Comparison of ENCODE assay signal across 35 mouse cellular contexts in genomic region chr3:116542070-116542469, GRCm38 (mm10). TPM values are rescaled to one million over a fixed set of nuclear protein-coding genes. Genes with fewer than 3 reads are reported as not detected.
DNase-seq lines count a peak whose midpoint lies in the region; ATAC-seq and TF ChIP-seq lines count a peak whose summit lies in the region.
"Had no signal": no experiment of that assay in that cellular context is flagged by ENCODE, and none has a peak within 500 bp of the region (broad histone marks: within the 10 kb centered on the region; RNA-seq: fewer than 3 reads in every experiment).

No protein-coding gene starts in this region.

- H3K27me3 ChIP-seq in heart, embryonic 11.5 days (ENCODE audit: control insufficient read depth, insufficient read depth, low read length) = 0 out of 2 replicates have a peak, but pooled peaks cover 5% of the 10 kb centered on the region
- H3K27me3 ChIP-seq in liver, embryonic 13.5 days = no peaks in the 10 kb centered on the region
- H3K27me3 ChIP-seq in liver, postnatal 0 days (ENCODE audit: insufficient read depth, low read length) = no peaks in the 10 kb centered on the region
- H3K27me3 ChIP-seq: embryonic facial prominence, embryonic 12.5 days; forebrain, embryonic 15.5 days; kidney, embryonic 15.5 days; limb, embryonic 12.5 days; neural tube, embryonic 13.5 days; Patski had no signal

- no peak for DNase-seq in heart, adult 11 months
- DNase-seq in liver, embryonic 13.5 days = no peak
- DNase-seq in liver, postnatal 0 days = no peak
- no peak for DNase-seq in cerebellum, adult 11-12 months
- DNase-seq in natural killer cell, adult 2 months (ENCODE audit: low spot score in 2 of 2) = no peak
- DNase-seq: adrenal gland, postnatal 25 days; cerebellum, adult 8-10 months; cerebellum, postnatal 25 days; embryo, embryonic 11 days; gastrocnemius, postnatal 10 days; heart, postnatal 10 days; kidney, adult 18-20 months; kidney, postnatal 25 days; lung, adult 2 months; lung, postnatal 10 days; right cerebral cortex, postnatal 14 days; thymus, postnatal 4 days had no signal

- H3K27ac ChIP-seq in heart, embryonic 11.5 days (ENCODE audit: low read depth, low read length) = peak overlapping the region; percentile 29
- peak overlapping the region; percentile 34; the same call in 1 of the 2 replicates for H3K27ac ChIP-seq in liver, embryonic 13.5 days
- H3K27ac ChIP-seq in liver, postnatal 0 days (ENCODE audit: low read depth) = no peak overlapping the region
- H3K27ac ChIP-seq: embryonic facial prominence, embryonic 12.5 days; forebrain, embryonic 10.5 days; forebrain, embryonic 15.5 days; kidney, embryonic 15.5 days; left cerebral cortex, adult 2 months; limb, embryonic 12.5 days; macrophage; neural tube, embryonic 13.5 days had no signal

- no peaks in the 10 kb centered on the region for H3K9me3 ChIP-seq in heart, embryonic 11.5 days (replicated peaks; ENCODE audit: control insufficient read depth, low read length)
- H3K9me3 ChIP-seq in liver, embryonic 13.5 days (replicated peaks) = no peaks in the 10 kb centered on the region
- H3K9me3 ChIP-seq in liver, postnatal 0 days (ENCODE audit: low read length) = no peaks in the 10 kb centered on the region
- H3K9me3 ChIP-seq: embryonic facial prominence, embryonic 12.5 days; forebrain, embryonic 10.5 days; forebrain, embryonic 15.5 days; kidney, embryonic 15.5 days; limb, embryonic 12.5 days; neural tube, embryonic 13.5 days had no signal

- H3K36me3 ChIP-seq in heart, embryonic 11.5 days (ENCODE audit: control insufficient read depth, insufficient read depth, low read length) = peaks cover 10% of the 10 kb centered on the region
- H3K36me3 ChIP-seq in liver, embryonic 13.5 days = peaks cover 27% of the 10 kb centered on the region
- peaks cover 23% of the 10 kb centered on the region; the same call in 1 of the 2 replicates for H3K36me3 ChIP-seq in liver, postnatal 0 days (replicated peaks; ENCODE audit: insufficient read depth, low read length)

- TF ChIP-seq CTCF in liver, postnatal 0 days (IDR thresholded peaks at IDR 0.05; ENCODE audit: low read depth) = no peak

- 76% methylated on average over 2 of the region's 2 CpGs for WGBS in heart, embryonic 11.5 days (ENCODE audit: insufficient replicate concordance)
- whole genome bisulfite sequencing in liver, embryonic 13.5 days (ENCODE audit: insufficient replicate concordance) = 43% methylated on average over 2 of the region's 2 CpGs
- WGBS in liver, postnatal 0 days (ENCODE audit: insufficient replicate concordance) = 30% methylated on average over 2 of the region's 2 CpGs

- peaks cover 5% of the 10 kb centered on the region for H3K4me1 ChIP-seq in heart, embryonic 11.5 days (ENCODE audit: control insufficient read depth, insufficient read depth, low read length)
- H3K4me1 ChIP-seq in liver, embryonic 13.5 days (replicated peaks) = 0 out of 2 replicates have a peak, but pooled peaks cover 6% of the 10 kb centered on the region
- no peaks in the 10 kb centered on the region for H3K4me1 ChIP-seq in liver, postnatal 0 days (ENCODE audit: insufficient read depth)
- H3K4me1 ChIP-seq: forebrain, embryonic 10.5 days; forebrain, embryonic 15.5 days; limb, embryonic 12.5 days had no signal

- no peak overlapping the region for H3K4me3 ChIP-seq in heart, embryonic 11.5 days (ENCODE audit: low read depth, low read length)
- no peak overlapping the region for H3K4me3 ChIP-seq in liver, embryonic 13.5 days (replicated peaks)
- H3K4me3 ChIP-seq in liver, postnatal 0 days (ENCODE audit: low read depth, low read length) = no peak overlapping the region
- H3K4me3 ChIP-seq: embryonic facial prominence, embryonic 12.5 days; forebrain, embryonic 10.5 days; forebrain, embryonic 15.5 days; kidney, embryonic 15.5 days; left cerebral cortex, adult 2 months; limb, embryonic 12.5 days; myocyte; neural tube, embryonic 13.5 days had no signal

- TF ChIP-seq EP300 in liver, postnatal 0 days (IDR thresholded peaks at IDR 0.05; ENCODE audit: low read depth) = no peak

- H3K4me2 ChIP-seq in heart, embryonic 11.5 days = no peak overlapping the region
- no peak overlapping the region for H3K4me2 ChIP-seq in liver, embryonic 13.5 days
- H3K4me2 ChIP-seq in liver, postnatal 0 days (ENCODE audit: low read depth, low read length) = no peak overlapping the region
- H3K4me2 ChIP-seq: embryonic facial prominence, embryonic 12.5 days; forebrain, embryonic 15.5 days; kidney, embryonic 15.5 days; limb, embryonic 12.5 days; liver, embryonic 11.5 days; midbrain, embryonic 11.5 days; neural tube, embryonic 13.5 days had no signal

- no peak for ATAC-seq in heart, embryonic 11.5 days (replicated peaks; ENCODE audit: insufficient number of reproducible peaks, low FRiP score, low TSS enrichment)
- no peak for ATAC-seq in liver, embryonic 13.5 days (ENCODE audit: low read depth)
- ATAC-seq in liver, postnatal 0 days = no peak
- ATAC-seq in granulocyte monocyte progenitor cell, adult 5-6 weeks (replicated peaks; ENCODE audit: poor library complexity, severe bottlenecking) = peak; percentile 52
- ATAC-seq: forebrain, embryonic 15.5 days; hindbrain, embryonic 16.5 days; Patski had no signal

- 0 out of 2 replicates have a peak overlapping the region, but pooled peaks have one; percentile 28 for H3K9ac ChIP-seq in heart, embryonic 11.5 days (ENCODE audit: low read depth, low read length)
- no peak overlapping the region for H3K9ac ChIP-seq in liver, embryonic 13.5 days
- H3K9ac ChIP-seq in liver, postnatal 0 days (replicated peaks) = no peak overlapping the region
- H3K9ac ChIP-seq: embryonic facial prominence, embryonic 12.5 days; forebrain, embryonic 15.5 days; kidney, embryonic 15.5 days; limb, embryonic 12.5 days; neural tube, embryonic 13.5 days had no signal

RNA-seq across cellular contexts. Expression of gene Lrrc39, which starts 20.7 kb away (rescaled TPM):
- polyA plus RNA-seq in heart, embryonic 11.5 days (2014; fragmentation: Nextera tagmentation; extraction: Ambion mirVana) = 31.5 and 34.5 TPM in 2 replicates
- polyA plus RNA-seq in liver, embryonic 13.5 days (2015; fragmentation: Nextera tagmentation; extraction: Ambion mirVana) = 3.3 and 3.4 TPM in 2 replicates
- polyA plus RNA-seq in liver, postnatal 0 days (2015; fragmentation: Nextera tagmentation; extraction: Ambion mirVana) = 1.6 and 1.9 TPM in 2 replicates
- 0.39 and 1.2 TPM in 2 replicates for total RNA-seq in granulocyte monocyte progenitor cell, adult 5-6 weeks (2014; fragmentation: Nextera tagmentation)
- 0.65 and 1.5 TPM in 2 replicates for total RNA-seq in granulocyte monocyte progenitor cell, adult 5-6 weeks (2017)
- total RNA-seq: layer of hippocampus, adult 18-20 months; left cerebral cortex, adult 2 months; midbrain, postnatal 0 days had no signal
- polyA plus RNA-seq: testis, adult 2 months had no signal

RNA-seq across cellular contexts. Expression of gene Dbt, which starts 29.2 kb away (rescaled TPM):
- 21.7 and 26.7 TPM in 2 replicates for polyA plus RNA-seq in heart, embryonic 11.5 days (2014; fragmentation: Nextera tagmentation; extraction: Ambion mirVana)
- polyA plus RNA-seq in liver, embryonic 13.5 days (2015; fragmentation: Nextera tagmentation; extraction: Ambion mirVana) = 9.1 and 11.9 TPM in 2 replicates
- polyA plus RNA-seq in liver, postnatal 0 days (2015; fragmentation: Nextera tagmentation; extraction: Ambion mirVana) = 15.0 and 17.4 TPM in 2 replicates
- total RNA-seq in granulocyte monocyte progenitor cell, adult 5-6 weeks (2014; fragmentation: Nextera tagmentation) = 19.1 and 19.5 TPM in 2 replicates
- total RNA-seq in granulocyte monocyte progenitor cell, adult 5-6 weeks (2017) = 19.3 and 19.9 TPM in 2 replicates

RNA-seq across cellular contexts. Expression of gene Rtca, which starts 34.1 kb away (rescaled TPM):
- polyA plus RNA-seq in heart, embryonic 11.5 days (2014; fragmentation: Nextera tagmentation; extraction: Ambion mirVana) = 68.6 and 71.2 TPM in 2 replicates
- polyA plus RNA-seq in liver, embryonic 13.5 days (2015; fragmentation: Nextera tagmentation; extraction: Ambion mirVana) = 40.3 and 43.3 TPM in 2 replicates
- 20.3 and 20.9 TPM in 2 replicates for polyA plus RNA-seq in liver, postnatal 0 days (2015; fragmentation: Nextera tagmentation; extraction: Ambion mirVana)
- 32.5 and 53.8 TPM in 2 replicates for total RNA-seq in granulocyte monocyte progenitor cell, adult 5-6 weeks (2014; fragmentation: Nextera tagmentation)
- total RNA-seq in granulocyte monocyte progenitor cell, adult 5-6 weeks (2017) = 31.3 and 46.7 TPM in 2 replicates

RNA-seq across cellular contexts. Expression of gene Sass6, which starts 52.7 kb away (rescaled TPM):
- 18.1 and 23.9 TPM in 2 replicates for polyA plus RNA-seq in heart, embryonic 11.5 days (2014; fragmentation: Nextera tagmentation; extraction: Ambion mirVana)
- 20.7 and 27.2 TPM in 2 replicates for polyA plus RNA-seq in liver, embryonic 13.5 days (2015; fragmentation: Nextera tagmentation; extraction: Ambion mirVana)
- polyA plus RNA-seq in liver, postnatal 0 days (2015; fragmentation: Nextera tagmentation; extraction: Ambion mirVana) = 6.5 and 7.4 TPM in 2 replicates
- total RNA-seq in granulocyte monocyte progenitor cell, adult 5-6 weeks (2014; fragmentation: Nextera tagmentation) = 31.2 and 35.0 TPM in 2 replicates
- total RNA-seq in granulocyte monocyte progenitor cell, adult 5-6 weeks (2017) = 50.1 and 72.7 TPM in 2 replicates
